Mouse (Mus musculus) liver, embryonic 12.5 days (tissue): ENCODE data around the gene Styx. TPM values are rescaled to one million over a fixed set of nuclear protein-coding genes. Genes with fewer than 3 reads are reported as not detected.

ENCODE experiments used
- ATAC-seq: fragments of 200-750 bp; cut with Nextera tagmentation; 2 replicates; pipeline ENCODE4 v1.8.0; 2017; ENCODE audit warnings: moderate number of reproducible peaks, mild to moderate bottlenecking, moderate library complexity
- H3K27ac ChIP-seq: fragments of 300-500 bp; sonication (generic); 2 replicates; pipeline ENCODE4 v1.5.1; 2016; ENCODE audit warnings: mild to moderate bottlenecking
- H3K27me3 ChIP-seq: fragments of 300-500 bp; sonication (generic); replicated peaks from 2 replicates; pipeline ENCODE4 v1.6.1; 2016; ENCODE audit warnings: mild to moderate bottlenecking, moderate library complexity
- H3K36me3 ChIP-seq: fragments of 300-500 bp; sonication (generic); 2 replicates; pipeline ENCODE4 v1.6.1; 2016; ENCODE audit warnings: mild to moderate bottlenecking, moderate library complexity
- H3K4me1 ChIP-seq: fragments of 300-500 bp; sonication (generic); 2 replicates; pipeline ENCODE4 v1.6.1; 2016
- H3K4me2 ChIP-seq: fragments of 300-500 bp; sonication (generic); 2 replicates; pipeline ENCODE4 v1.6.1; 2016; ENCODE audit warnings: mild to moderate bottlenecking, moderate library complexity
- H3K4me3 ChIP-seq: fragments of 300-500 bp; sonication (generic); 2 replicates; pipeline ENCODE4 v1.5.1; 2016; ENCODE audit warnings: mild to moderate bottlenecking, moderate library complexity
- H3K9ac ChIP-seq: fragments of 300-500 bp; sonication (generic); 2 replicates; pipeline ENCODE4 v1.6.1; 2016; ENCODE audit warnings: mild to moderate bottlenecking, moderate library complexity
- H3K9me3 ChIP-seq: fragments of 300-500 bp; sonication (generic); replicated peaks from 2 replicates; pipeline ENCODE4 v1.6.1; 2016; ENCODE audit warnings: mild to moderate bottlenecking, moderate library complexity
- WGBS: fragments of 180-500 bp; shearing (Covaris S2); methylation state at CpG from one replicate; pipeline ENCODE4 v1.1.7; 2016; ENCODE audit not compliant: insufficient replicate concordance; 5-methylcytosine and 5-hydroxymethylcytosine counted together
- polyA plus RNA-seq: library from polyadenylated mRNA; unstranded; fragments of >200 nt; fragmentation: Nextera tagmentation; extraction: Ambion mirVana; gene quantifications from 2 replicates; pipeline ENCODE4 v1.2.1, GENCODE M21; 2016

The Styx gene
- polyA plus RNA-seq, 1 experiment from 2014 or later, result 30.3 TPM

DNA sequence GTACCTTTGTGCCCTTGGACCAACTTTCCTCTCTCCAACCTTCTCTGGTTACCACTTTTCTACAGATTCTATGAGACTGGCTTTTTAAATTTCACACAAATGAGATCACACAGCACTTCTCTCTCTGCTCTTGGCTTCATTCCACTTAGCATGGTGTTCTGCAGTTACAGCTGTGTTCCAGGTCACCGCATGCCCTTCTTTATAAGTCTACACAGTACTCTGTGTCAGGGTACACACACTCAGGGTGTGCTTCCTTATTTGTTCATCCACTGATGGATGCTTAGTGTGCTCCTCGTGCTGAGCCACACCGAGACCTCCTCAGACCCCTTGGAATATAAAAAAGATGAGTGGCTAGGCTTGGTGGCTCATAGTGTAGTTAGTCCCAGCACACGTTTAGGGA, 30.8 kb upstream of the Styx start:
- Histone ChIP-seq H3K27ac (peak overlapping the region; percentile 92), H3K36me3 (no peaks in the 10 kb centered on the region), H3K9ac (no peak overlapping the region), H3K4me1 (peaks cover 76% of the 10 kb centered on the region), H3K4me3 (no peak overlapping the region), H3K27me3 (no peaks in the 10 kb centered on the region), H3K9me3 (no peaks in the 10 kb centered on the region), H3K4me2 (no peak overlapping the region)
- WGBS, result 79% methylated on average over 4 of the region's 4 CpGs
- no peak for ATAC-seq

DNA sequence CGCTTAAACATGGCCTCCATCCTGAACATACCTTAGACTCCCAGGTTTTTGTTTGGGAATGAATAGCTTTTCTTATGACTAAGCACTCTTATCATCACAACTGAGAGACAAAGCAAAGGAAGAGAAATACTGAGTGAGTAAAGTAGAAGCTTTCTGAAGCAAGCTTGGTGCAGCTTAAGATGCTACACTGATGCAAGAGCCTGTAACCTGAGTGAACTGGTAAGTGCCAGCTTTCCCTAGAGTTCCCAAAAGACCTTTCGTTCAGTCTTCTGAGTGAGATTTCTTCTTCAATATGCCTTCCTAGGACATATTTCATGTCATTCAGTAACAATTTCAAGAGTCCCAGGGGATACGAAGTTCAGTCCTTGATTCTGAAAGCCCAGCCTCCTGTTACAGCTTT, 29.8 kb upstream of the Styx start:
- ATAC-seq, result no peak
- H3K27ac ChIP-seq, result peak overlapping the region; percentile 92
- no peaks in the 10 kb centered on the region for H3K36me3 ChIP-seq
- no peaks in the 10 kb centered on the region for H3K9me3 ChIP-seq
- H3K4me1 ChIP-seq, result peaks cover 73% of the 10 kb centered on the region
- H3K27me3 ChIP-seq, result no peaks in the 10 kb centered on the region
- 68% methylated on average over 3 of the region's 3 CpGs for WGBS
- H3K4me2 ChIP-seq, result peak overlapping the region; percentile 48
- H3K9ac ChIP-seq, result peak overlapping the region; percentile 23; the same call in 1 of the 2 replicates
- H3K4me3 ChIP-seq, result no peak overlapping the region

DNA sequence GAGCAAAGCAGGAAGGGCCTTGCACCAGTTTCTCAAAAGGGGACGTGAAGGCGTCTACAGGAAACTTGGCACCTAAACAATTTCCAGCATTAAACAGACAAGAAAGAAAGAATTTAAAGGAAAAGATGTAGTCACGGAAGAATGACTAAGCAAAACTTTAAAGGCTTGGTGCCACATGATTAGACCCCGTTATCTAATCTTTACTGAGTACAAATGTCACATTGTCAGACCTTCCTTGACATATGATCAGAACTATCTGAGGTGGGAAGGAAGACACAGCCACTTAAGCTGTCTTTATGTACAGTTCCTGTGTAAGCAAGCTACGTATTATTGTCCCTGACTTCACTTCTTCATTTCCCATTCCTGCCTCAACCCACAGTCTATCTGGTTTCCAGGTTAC, 29.3 kb upstream of the Styx start:
- H3K27ac ChIP-seq, result peak overlapping the region; percentile 92
- H3K4me3 ChIP-seq, result peak overlapping the region; percentile 3
- peaks cover 68% of the 10 kb centered on the region for H3K4me1 ChIP-seq
- 17% methylated on average over 5 of the region's 5 CpGs for WGBS
- peak overlapping the region; percentile 23; the same call in 1 of the 2 replicates for H3K9ac ChIP-seq
- no peaks in the 10 kb centered on the region for H3K36me3 ChIP-seq
- H3K27me3 ChIP-seq, result no peaks in the 10 kb centered on the region
- H3K9me3 ChIP-seq, result no peaks in the 10 kb centered on the region
- peak; percentile 44 for ATAC-seq
- peak overlapping the region; percentile 48 for H3K4me2 ChIP-seq

DNA sequence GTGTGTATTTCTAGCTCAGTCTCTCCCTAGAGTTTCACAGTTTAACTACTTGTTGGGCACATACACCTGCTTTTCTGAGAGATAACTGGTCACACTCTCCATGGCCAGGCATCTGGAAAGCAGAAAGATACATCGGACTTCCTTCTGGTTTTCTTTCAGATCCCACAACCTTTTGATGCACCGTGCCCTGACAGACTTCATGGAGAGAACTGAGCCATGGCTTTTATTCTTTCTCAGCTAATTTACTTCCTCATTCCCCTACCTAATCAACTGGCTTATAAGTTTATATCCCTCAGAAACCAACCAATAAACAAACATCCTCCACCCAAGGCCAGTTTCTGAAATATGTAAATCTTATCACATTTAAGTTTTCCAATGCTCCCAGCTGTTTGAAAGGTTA, 28.4 kb upstream of the Styx start:
- H3K4me3 ChIP-seq, result no peak overlapping the region
- H3K27ac ChIP-seq, result peak overlapping the region; percentile 92
- no peaks in the 10 kb centered on the region for H3K36me3 ChIP-seq
- H3K9me3 ChIP-seq, result no peaks in the 10 kb centered on the region
- H3K9ac ChIP-seq, result no peak overlapping the region
- peaks cover 61% of the 10 kb centered on the region for H3K4me1 ChIP-seq
- WGBS, result 61% methylated on average over 2 of the region's 2 CpGs
- no peaks in the 10 kb centered on the region for H3K27me3 ChIP-seq
- H3K4me2 ChIP-seq, result peak overlapping the region; percentile 48
- no peak for ATAC-seq

DNA sequence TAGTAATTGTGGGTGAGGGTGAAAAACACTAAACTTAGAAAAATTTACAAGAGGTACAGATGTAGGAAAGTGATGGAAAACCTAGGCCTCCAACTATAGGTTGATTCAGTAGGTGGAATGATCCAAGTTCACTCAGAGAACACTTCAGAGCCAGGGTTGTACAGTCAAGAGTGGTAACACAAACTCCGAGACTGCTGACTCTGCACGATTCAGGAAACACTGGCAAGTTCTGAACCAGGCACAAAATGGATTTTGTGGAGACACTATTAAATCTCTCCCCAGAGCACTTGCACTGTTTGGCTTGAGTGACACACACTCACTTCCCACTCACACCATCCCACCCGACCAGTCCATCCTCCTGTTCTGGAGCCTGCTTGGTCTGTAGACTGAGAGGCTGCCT, 27.6 kb upstream of the Styx start:
- H3K4me1 ChIP-seq, result peaks cover 64% of the 10 kb centered on the region
- WGBS, result 82% methylated on average over 3 of the region's 3 CpGs

DNA sequence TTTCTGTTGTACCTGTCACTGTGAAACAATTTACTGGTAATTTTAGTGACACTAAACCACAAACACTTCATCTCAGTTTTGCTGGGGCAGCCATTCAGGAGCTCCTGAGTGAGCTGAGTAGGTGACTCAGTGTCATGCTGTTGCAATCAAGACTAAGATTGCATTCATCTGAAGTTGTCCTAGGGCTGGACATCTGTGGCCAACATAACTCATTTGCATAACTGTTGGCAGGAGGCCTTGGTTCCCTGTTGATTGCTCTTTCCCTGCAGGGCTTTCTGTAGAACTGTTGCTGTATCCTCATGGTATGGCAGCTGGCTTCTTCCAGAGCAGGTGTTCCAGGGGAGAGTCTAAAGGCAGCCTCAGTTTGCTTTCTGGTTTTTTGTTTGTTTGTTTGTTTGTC, 25.4 kb upstream of the Styx start:
- H3K4me3 ChIP-seq, result no peak overlapping the region
- H3K4me2 ChIP-seq, result no peak overlapping the region
- H3K27me3 ChIP-seq, result no peaks in the 10 kb centered on the region
- no peak for ATAC-seq
- no peak overlapping the region for H3K9ac ChIP-seq
- no peaks in the 10 kb centered on the region for H3K9me3 ChIP-seq
- H3K4me1 ChIP-seq, result peaks cover 58% of the 10 kb centered on the region
- H3K36me3 ChIP-seq, result no peaks in the 10 kb centered on the region
- H3K27ac ChIP-seq, result peak overlapping the region; percentile 27; the same call in 1 of the 2 replicates

More for the DNA sequence above, 27.6 kb upstream of the Styx start:
- H3K27me3 ChIP-seq, result no peaks in the 10 kb centered on the region
- no peak overlapping the region for H3K9ac ChIP-seq
- H3K4me3 ChIP-seq, result no peak overlapping the region
- no peaks in the 10 kb centered on the region for H3K9me3 ChIP-seq
- no peak overlapping the region for H3K4me2 ChIP-seq
- H3K36me3 ChIP-seq, result no peaks in the 10 kb centered on the region
- H3K27ac ChIP-seq, result no peak overlapping the region
- ATAC-seq, result no peak

DNA sequence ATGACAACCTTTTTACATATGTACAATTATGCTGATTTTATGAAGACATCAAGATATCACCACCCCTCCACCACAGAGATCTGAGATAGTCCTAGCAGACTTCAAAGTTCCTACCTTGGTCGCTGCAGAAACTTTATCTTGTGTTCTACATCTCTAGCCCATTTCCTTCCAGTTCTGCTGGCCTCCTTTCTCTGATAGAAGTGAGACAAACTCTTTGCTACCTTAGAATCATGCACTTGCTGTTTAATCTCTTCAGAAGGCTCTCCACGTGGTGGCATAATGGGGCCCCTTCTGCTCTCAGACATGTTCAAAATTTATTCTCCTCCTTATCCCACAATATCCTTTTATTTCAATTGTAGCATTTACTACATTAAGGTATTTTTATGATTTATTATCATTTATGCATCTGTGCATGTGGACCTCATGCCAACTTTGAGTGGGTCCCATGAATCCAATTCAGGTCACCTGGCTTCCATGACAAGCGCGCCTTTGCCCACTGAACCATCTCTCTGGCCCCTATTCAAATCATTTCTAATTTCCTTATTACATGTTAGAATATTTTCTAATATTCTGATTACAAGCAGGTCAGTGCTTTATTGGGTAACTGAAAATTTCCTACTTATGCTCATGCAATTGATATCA, 22.7 kb upstream of the Styx start:
- Histone ChIP-seq H3K4me1 (peaks cover 42% of the 10 kb centered on the region), H3K36me3 (peaks cover 23% of the 10 kb centered on the region), H3K27me3 (no peaks in the 10 kb centered on the region), H3K4me2 (no peak overlapping the region), H3K9me3 (no peaks in the 10 kb centered on the region), H3K27ac (no peak overlapping the region; the same call in 1 of the 2 replicates), H3K9ac (no peak overlapping the region), H3K4me3 (no peak overlapping the region)
- 58% methylated on average over 4 of the region's 4 CpGs for WGBS
- no peak for ATAC-seq

DNA sequence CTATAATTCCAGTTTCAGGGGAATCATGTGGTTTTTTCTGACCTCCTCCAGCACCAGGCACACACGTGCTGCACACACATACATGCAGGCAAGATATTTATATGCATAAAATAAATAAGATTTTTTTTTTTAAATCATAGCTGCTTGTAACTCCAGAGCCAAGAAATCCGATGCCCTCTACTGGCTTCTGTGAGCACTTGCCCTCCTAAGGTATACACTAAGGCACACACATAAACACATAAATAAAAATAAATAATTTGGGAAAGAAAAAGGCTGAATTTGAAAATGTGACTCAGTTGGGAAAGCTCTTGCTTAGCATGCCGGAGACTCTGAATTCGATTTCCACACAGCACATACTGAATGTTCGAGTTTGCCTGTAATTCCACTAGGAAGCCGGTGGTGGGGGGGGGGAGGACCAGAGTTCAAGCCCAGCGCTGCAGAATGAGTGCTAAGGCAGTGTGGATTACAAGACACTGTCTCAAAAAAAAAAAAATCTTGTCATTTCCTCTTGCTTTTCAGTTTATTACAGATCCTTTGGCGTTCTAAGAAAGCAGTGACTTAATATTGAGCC, 21.8 kb upstream of the Styx start:
- H3K36me3 ChIP-seq, result peaks cover 31% of the 10 kb centered on the region
- peak overlapping the region; percentile 96 for H3K4me3 ChIP-seq
- peak overlapping the region; percentile 74 for H3K27ac ChIP-seq
- H3K27me3 ChIP-seq, result no peaks in the 10 kb centered on the region
- ATAC-seq, result peak; percentile 13; the same call in 1 of the 2 replicates
- peaks cover 38% of the 10 kb centered on the region for H3K4me1 ChIP-seq
- peak overlapping the region; percentile 65 for H3K9ac ChIP-seq
- peak overlapping the region; percentile 72 for H3K4me2 ChIP-seq
- H3K9me3 ChIP-seq, result no peaks in the 10 kb centered on the region
- WGBS, result 9% methylated on average over 8 of the region's 8 CpGs

DNA sequence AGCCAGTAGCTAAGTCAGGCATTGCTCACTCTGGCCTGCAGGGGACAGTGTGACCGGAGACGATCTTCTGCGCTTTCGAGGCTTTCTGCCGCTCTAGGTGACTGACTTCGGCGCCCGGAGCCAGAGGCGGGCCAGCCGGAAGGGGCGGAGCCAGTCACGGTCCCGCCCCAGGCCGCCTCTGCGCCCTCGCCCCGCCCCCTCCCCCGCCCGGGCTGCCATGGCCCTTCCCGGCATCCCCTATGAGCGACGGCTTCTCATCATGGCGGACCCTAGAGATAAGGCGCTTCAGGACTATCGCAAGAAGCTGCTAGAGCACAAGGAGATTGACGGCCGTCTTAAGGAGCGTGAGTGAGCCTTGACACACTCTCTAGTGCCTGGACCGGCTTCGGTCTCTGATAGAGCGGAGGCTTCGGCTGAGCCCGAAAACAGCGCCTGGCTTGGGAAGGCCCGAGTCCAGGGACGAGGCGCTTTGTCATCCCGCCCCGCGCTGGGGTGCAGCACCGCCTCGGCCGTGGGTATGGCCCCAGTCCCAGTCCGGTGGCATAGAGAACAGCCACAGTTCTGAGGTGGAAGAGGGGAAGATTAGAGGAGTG, 21.2 kb upstream of the Styx start, which contains the start of gene Psmc6:
Gene Psmc6 (plus strand): TSS at position 200 of the 593 bp plus-strand sequence.
- Histone ChIP-seq H3K9me3 (no peaks in the 10 kb centered on the region), H3K4me2 (peak within 1 kb of the TSS; percentile 72), H3K4me3 (peak within 1 kb of the TSS; percentile 96), H3K4me1 (peaks cover 38% of the 10 kb centered on the region), H3K27me3 (no peaks in the 10 kb centered on the region), H3K9ac (peak within 1 kb of the TSS; percentile 91), H3K36me3 (peaks cover 35% of the 10 kb centered on the region), H3K27ac (peak within 1 kb of the TSS; percentile 96)
- under 1% methylated on average over 44 of the region's 44 CpGs for WGBS
- ATAC-seq, result peak; percentile 93

DNA sequence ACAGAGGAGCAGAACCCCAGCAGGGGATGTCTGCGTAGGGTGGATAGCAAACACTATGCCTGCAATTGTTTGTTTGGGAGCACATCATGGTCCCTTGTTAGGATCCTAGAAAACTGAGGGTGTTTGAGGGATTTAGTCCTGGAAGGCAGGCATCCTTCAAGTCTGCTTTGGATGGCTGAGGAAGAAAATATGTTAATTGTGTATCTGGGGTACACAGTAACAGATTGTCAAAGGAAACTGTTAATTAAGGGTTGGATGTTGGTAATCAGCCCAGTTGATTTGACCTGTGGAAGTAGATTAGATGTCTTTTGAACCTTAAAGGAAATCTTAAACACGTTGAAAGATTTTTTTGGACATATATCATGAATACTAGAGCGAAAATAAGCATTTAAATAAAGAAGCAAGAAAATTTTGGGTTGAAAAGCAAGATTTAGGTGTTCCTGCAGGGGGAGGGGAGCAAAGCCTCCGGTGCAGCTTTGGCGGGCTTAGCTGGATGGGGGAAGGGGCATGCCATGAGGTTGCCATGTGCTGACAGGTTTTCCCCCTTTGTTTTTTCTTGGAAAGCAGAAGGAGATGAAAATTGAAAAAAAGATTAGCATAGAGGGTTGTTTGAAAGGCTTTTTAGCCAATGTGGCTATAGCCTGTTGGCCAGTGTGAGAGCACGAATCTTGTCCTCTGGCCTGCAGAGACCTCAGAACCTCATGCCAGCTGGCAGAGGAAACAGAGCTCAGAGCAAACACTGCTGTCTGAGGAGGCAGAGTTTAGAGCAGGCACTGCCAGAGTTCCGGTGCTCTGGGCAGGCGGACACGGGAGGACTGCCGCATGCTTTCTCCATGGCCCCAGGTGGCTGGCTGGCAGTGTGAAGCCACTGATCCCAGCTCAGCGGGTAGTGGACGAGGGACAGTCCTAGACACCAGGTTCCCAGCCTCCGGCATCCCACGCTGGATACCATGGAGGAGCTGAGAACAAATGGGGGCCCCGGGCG, 13.6 kb downstream of the Styx start:
- Histone ChIP-seq H3K4me2 (no peak overlapping the region), H3K4me3 (no peak overlapping the region), H3K27ac (no peak overlapping the region), H3K4me1 (peaks cover 9% of the 10 kb centered on the region), H3K27me3 (no peaks in the 10 kb centered on the region), H3K36me3 (peaks cover 34% of the 10 kb centered on the region), H3K9me3 (no peaks in the 10 kb centered on the region), H3K9ac (no peak overlapping the region)
- ATAC-seq, result no peak
- 83% methylated on average over 16 of the region's 16 CpGs for WGBS

DNA sequence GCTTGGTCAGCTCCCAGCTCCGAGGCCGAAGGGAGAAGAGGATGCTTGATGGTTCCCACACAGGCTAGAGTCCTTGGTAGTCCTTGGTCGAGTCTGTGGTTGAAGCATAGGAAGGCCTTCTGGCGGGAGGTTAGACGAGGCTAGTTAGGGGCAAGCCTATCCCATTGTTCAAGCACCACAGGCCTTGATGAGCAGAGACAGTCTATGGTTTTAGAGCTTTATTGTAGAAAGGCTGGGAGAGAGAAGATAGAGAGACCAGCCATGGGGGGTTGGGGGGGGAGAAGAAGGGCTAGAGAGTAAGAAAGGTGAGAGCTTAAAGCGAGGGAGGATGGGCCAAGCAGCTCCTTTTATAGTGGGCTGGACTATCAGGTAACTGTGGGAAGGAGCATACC, 14.3 kb downstream of the Styx start:
- Histone ChIP-seq H3K4me3 (no peak overlapping the region), H3K9ac (no peak overlapping the region), H3K36me3 (peaks cover 40% of the 10 kb centered on the region), H3K9me3 (no peaks in the 10 kb centered on the region), H3K4me2 (no peak overlapping the region), H3K27ac (no peak overlapping the region), H3K27me3 (no peaks in the 10 kb centered on the region), H3K4me1 (peaks cover 9% of the 10 kb centered on the region)
- no peak for ATAC-seq
- 81% methylated on average over 6 of the region's 6 CpGs for WGBS
